Mouse (Mus musculus) hindbrain, embryonic 16.5 days (tissue): ENCODE data around the gene Gm20696. TPM values are rescaled to one million over a fixed set of nuclear protein-coding genes. Genes with fewer than 3 reads are reported as not detected.
A peak's percentile ranks its signal among the peaks of the same experiment; 100 is the strongest.

Source experiments
- ATAC-seq: fragments of 200-750 bp; cut with Nextera tagmentation; 2 replicates; pipeline ENCODE4 v1.8.0; 2017; ENCODE audit warnings: moderate TSS enrichment, moderate library complexity
- H3K27ac ChIP-seq: fragments of 300-500 bp; sonication (generic); 2 replicates; pipeline ENCODE4 v1.5.1; 2014; ENCODE audit warnings: low read depth, mild to moderate bottlenecking, control low read depth, low read length, moderate library complexity
- H3K27me3 ChIP-seq: fragments of 300-500 bp; sonication (generic); replicated peaks from 2 replicates; pipeline ENCODE4 v1.6.1; 2014; ENCODE audit warnings: low read length; ENCODE audit not compliant: control insufficient read depth, insufficient read depth
- H3K36me3 ChIP-seq: fragments of 300-500 bp; sonication (generic); 2 replicates; pipeline ENCODE4 v1.6.1; 2014; ENCODE audit warnings: mild to moderate bottlenecking, low read length, moderate library complexity, mixed read lengths; ENCODE audit not compliant: control insufficient read depth, insufficient read depth
- H3K4me1 ChIP-seq: fragments of 300-500 bp; sonication (generic); 2 replicates; pipeline ENCODE4 v1.6.1; 2014; ENCODE audit warnings: low read depth, low read length; ENCODE audit not compliant: control insufficient read depth, insufficient read depth
- H3K4me2 ChIP-seq: fragments of 300-500 bp; sonication (generic); 2 replicates; pipeline ENCODE4 v1.6.1; 2014; ENCODE audit warnings: mild to moderate bottlenecking, low read length, control low read depth, moderate library complexity
- H3K4me3 ChIP-seq: fragments of 300-500 bp; sonication (generic); 2 replicates; pipeline ENCODE4 v1.5.1; 2014; ENCODE audit warnings: mild to moderate bottlenecking, low read length, control low read depth, moderate library complexity
- H3K9ac ChIP-seq: fragments of 300-500 bp; sonication (generic); 2 replicates; pipeline ENCODE4 v1.6.1; 2014; ENCODE audit warnings: low read depth, mild to moderate bottlenecking, control low read depth, low read length, moderate library complexity
- H3K9me3 ChIP-seq: fragments of 300-500 bp; sonication (generic); 2 replicates; pipeline ENCODE4 v1.6.1; 2014; ENCODE audit warnings: mild to moderate bottlenecking, low read length, moderate library complexity; ENCODE audit not compliant: control insufficient read depth
- WGBS: fragments of 180-500 bp; shearing (Covaris S2); extraction: QIAGEN DNeasy Blood & Tissue Kit; methylation state at CpG from one replicate; pipeline ENCODE4 v1.1.7; 2014; 5-methylcytosine and 5-hydroxymethylcytosine counted together
- polyA plus RNA-seq: library from polyadenylated mRNA; unstranded; fragments of >200 nt; fragmentation: Nextera tagmentation; extraction: Ambion mirVana; gene quantifications from 2 replicates; pipeline ENCODE4 v1.2.1, GENCODE M21; 2015

Gene Gm20696
- polyA plus RNA-seq, 1 experiment from 2014 or later = 1.8 TPM

DNA sequence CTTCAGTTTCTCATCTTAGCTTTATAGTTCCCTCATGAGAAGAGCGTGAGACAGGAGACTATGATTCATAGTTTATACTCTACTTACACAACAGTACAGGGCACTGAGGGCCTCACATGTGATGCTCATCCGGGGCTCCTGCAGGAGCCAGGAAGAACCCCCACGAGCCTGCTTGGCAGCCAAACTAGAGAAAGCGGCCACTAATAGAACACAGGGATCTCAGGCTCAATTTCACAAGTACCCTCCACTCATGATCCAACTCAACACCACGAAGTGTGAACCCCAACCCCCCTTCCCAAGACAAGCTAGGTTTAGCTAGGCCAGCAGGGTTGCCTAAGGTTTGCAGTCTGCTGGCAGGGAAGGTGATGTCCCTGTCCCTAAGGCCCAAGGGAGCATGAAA, 223.1 kb downstream of the Gm20696 start:
- 73% methylated on average over 5 of the region's 5 CpGs for WGBS
- Histone ChIP-seq H3K9me3 (no peaks in the 10 kb centered on the region), H3K27ac (no peak overlapping the region), H3K4me2 (no peak overlapping the region), H3K9ac (no peak overlapping the region), H3K4me1 (peaks cover 17% of the 10 kb centered on the region), H3K4me3 (no peak overlapping the region), H3K36me3 (no peaks in the 10 kb centered on the region), H3K27me3 (no peaks in the 10 kb centered on the region)
- no peak for ATAC-seq

DNA sequence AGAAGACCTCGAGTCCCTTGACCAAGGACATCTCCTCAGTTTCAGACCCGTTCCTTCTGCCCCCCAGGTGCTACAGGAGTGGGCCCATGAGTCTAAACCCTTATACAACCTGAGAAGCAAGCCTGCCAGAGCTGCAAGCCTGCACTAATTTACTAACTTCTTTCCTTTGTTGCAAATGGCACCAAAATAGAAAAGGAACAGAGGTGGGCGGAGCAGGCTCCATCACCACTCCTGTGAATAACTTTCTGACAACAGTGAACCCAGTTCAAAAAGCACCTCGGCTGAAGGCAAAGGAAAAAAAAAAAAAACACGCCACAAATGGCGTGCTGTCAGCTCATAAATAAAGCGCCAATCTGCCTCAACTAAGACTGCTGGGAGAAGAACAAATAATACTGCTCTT, 225.5 kb downstream of the Gm20696 start:
- Histone ChIP-seq H3K9ac (no peak overlapping the region), H3K9me3 (no peaks in the 10 kb centered on the region), H3K4me3 (no peak overlapping the region), H3K4me2 (no peak overlapping the region), H3K36me3 (no peaks in the 10 kb centered on the region), H3K4me1 (peaks cover 20% of the 10 kb centered on the region), H3K27ac (no peak overlapping the region), H3K27me3 (no peaks in the 10 kb centered on the region)
- no peak for ATAC-seq
- WGBS = 55% methylated on average over 7 of the region's 7 CpGs

- Histone ChIP-seq H3K4me2 (no peak overlapping the region), H3K27me3 (no peaks in the 10 kb centered on the region), H3K4me3 (no peak overlapping the region), H3K27ac (no peak overlapping the region), H3K9me3 (no peaks in the 10 kb centered on the region), H3K9ac (no peak overlapping the region), H3K4me1 (peaks cover 20% of the 10 kb centered on the region), H3K36me3 (no peaks in the 10 kb centered on the region)
- ATAC-seq = no peak
- 89% methylated on average over 2 of the region's 2 CpGs for WGBS
Observed at GRCm38 (mm10) chr6:99440606-99441005, 226.0 kb downstream of the Gm20696 start.

DNA sequence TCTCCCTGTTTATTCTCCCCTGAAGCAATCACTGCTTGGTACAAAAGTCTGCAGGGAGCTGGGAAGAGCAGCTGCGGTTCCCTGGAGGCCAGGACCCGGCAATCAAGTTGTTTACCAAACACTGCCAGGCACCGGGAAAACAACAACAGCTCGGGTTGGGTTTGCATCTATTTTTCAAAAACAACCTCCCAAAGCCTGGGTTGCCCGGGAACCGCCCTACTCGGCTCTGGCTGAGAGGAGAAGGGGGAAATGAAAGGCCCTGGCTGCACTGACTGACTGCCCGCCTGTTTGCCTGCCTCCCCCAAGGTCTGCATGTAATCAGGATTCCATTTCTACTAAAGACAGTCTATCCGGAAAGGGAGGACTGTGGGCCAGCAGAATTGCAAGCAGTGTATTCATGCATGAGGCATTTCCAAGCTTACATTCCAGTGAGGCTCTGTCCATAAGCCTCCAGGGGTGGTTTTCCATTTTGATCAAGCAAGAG, 226.7 kb downstream of the Gm20696 start:
- Histone ChIP-seq H3K4me2 (peak overlapping the region; percentile 31), H3K27me3 (no peaks in the 10 kb centered on the region), H3K9me3 (no peaks in the 10 kb centered on the region), H3K36me3 (no peaks in the 10 kb centered on the region), H3K27ac (peak overlapping the region; percentile 48), H3K4me3 (no peak overlapping the region), H3K4me1 (peaks cover 20% of the 10 kb centered on the region), H3K9ac (peak overlapping the region; percentile 38)
- 3% methylated on average over 9 of the region's 9 CpGs for WGBS
- peak; percentile 87 for ATAC-seq

GRCm38 (mm10) chr6:99439214-99439877, 227.3 kb downstream of the Gm20696 start:
- peaks cover 20% of the 10 kb centered on the region for H3K4me1 ChIP-seq

GRCm38 (mm10) chr6:99436371-99436770, 230.2 kb downstream of the Gm20696 start:
- Histone ChIP-seq H3K4me1 (peaks cover 20% of the 10 kb centered on the region), H3K4me3 (no peak overlapping the region), H3K27me3 (no peaks in the 10 kb centered on the region), H3K9me3 (no peaks in the 10 kb centered on the region), H3K9ac (no peak overlapping the region), H3K36me3 (no peaks in the 10 kb centered on the region), H3K27ac (no peak overlapping the region), H3K4me2 (no peak overlapping the region)
- 90% methylated on average over 6 of the region's 6 CpGs for WGBS
- no peak for ATAC-seq

More at GRCm38 (mm10) chr6:99439214-99439877, 227.3 kb downstream of the Gm20696 start:
- H3K36me3 ChIP-seq = no peaks in the 10 kb centered on the region
- peak overlapping the region; percentile 48 for H3K27ac ChIP-seq
- no peak for ATAC-seq
- H3K4me2 ChIP-seq = peak overlapping the region; percentile 31
- H3K9me3 ChIP-seq = no peaks in the 10 kb centered on the region
- H3K9ac ChIP-seq = no peak overlapping the region; the same call in 1 of the 2 replicates
- WGBS = 12% methylated on average over 9 of the region's 9 CpGs
- H3K4me3 ChIP-seq = no peak overlapping the region
- no peaks in the 10 kb centered on the region for H3K27me3 ChIP-seq

DNA sequence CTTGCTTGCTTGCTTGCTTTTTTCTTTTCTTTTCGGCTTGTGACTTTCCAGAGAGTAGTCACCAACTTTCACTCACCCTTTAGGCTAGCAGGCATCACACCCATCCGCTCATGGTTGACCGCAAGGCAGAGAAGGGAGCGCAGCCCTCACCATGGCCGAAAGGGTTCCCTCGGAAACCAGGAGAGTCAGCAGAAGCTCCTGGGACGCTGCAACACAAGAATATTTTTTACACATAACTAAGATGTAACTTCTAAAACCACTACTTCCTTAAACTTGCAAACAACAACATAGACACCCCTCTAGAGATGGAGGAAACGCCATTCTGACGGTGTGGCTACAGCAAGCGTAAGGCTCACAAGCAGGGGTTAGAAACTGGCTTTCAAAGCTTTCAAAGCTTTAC, 231.5 kb downstream of the Gm20696 start:
- Histone ChIP-seq H3K4me3 (no peak overlapping the region), H3K27ac (no peak overlapping the region), H3K4me1 (peaks cover 17% of the 10 kb centered on the region), H3K4me2 (no peak overlapping the region), H3K9me3 (no peaks in the 10 kb centered on the region), H3K9ac (no peak overlapping the region), H3K27me3 (no peaks in the 10 kb centered on the region), H3K36me3 (no peaks in the 10 kb centered on the region)
- ATAC-seq = no peak
- 94% methylated on average over 10 of the region's 10 CpGs for WGBS

DNA sequence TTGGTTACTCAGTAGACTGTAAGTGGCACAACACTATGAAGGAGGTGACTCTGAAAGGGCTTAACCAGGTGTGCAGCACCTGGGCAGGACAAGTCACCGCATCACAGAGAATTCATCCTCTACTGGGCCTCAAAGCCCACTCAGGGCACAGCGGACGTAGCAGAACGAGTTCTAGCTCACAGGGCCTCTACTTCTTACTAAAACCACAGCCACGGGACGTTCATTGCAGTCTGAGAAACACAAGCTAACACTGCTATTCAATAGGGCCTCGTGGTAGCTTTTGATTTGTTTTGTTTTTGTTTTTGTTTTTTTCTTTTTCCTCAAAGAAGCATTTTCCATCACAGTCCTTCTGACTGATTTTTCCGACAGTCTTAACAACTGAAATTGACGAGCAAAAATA, 233.6 kb downstream of the Gm20696 start:
- H3K9ac ChIP-seq = no peak overlapping the region
- H3K4me1 ChIP-seq = no peaks in the 10 kb centered on the region
- no peaks in the 10 kb centered on the region for H3K36me3 ChIP-seq
- ATAC-seq = no peak
- H3K4me3 ChIP-seq = no peak overlapping the region
- H3K4me2 ChIP-seq = no peak overlapping the region
- H3K27ac ChIP-seq = no peak overlapping the region
- 88% methylated on average over 9 of the region's 9 CpGs for WGBS
- no peaks in the 10 kb centered on the region for H3K9me3 ChIP-seq
- H3K27me3 ChIP-seq = no peaks in the 10 kb centered on the region

- no peak overlapping the region for H3K4me3 ChIP-seq
- 75% methylated on average over 4 of the region's 4 CpGs for WGBS
- H3K9me3 ChIP-seq = no peaks in the 10 kb centered on the region
- H3K4me2 ChIP-seq = no peak overlapping the region
- no peak overlapping the region for H3K9ac ChIP-seq
- no peak for ATAC-seq
- no peak overlapping the region for H3K27ac ChIP-seq
- no peaks in the 10 kb centered on the region for H3K36me3 ChIP-seq
- H3K4me1 ChIP-seq = no peaks in the 10 kb centered on the region
- H3K27me3 ChIP-seq = no peaks in the 10 kb centered on the region
Observed at GRCm38 (mm10) chr6:99431941-99432340, 234.7 kb downstream of the Gm20696 start.
